Mouse (Mus musculus) forebrain, embryonic 15.5 days (tissue): Measurements from ENCODE around the gene Ccdc71l. TPM values are rescaled to one million over a fixed set of nuclear protein-coding genes. Genes with fewer than 3 reads are reported as not detected.

ENCODE experiments used
- ATAC-seq: fragments of 200-750 bp; cut with Nextera tagmentation; replicated peaks from 2 replicates; pipeline ENCODE4 v1.8.0; 2017; ENCODE audit warnings: mild to moderate bottlenecking, moderate TSS enrichment, moderate library complexity
- H3K27ac ChIP-seq: fragments of 300-500 bp; sonication (generic); replicated peaks from 2 replicates; pipeline ENCODE4 v1.5.1; 2015; ENCODE audit warnings: mild to moderate bottlenecking, inconsistent platforms
- H3K27me3 ChIP-seq: fragments of 300-500 bp; sonication (generic); 2 replicates; pipeline ENCODE4 v1.6.1; 2015; ENCODE audit warnings: inconsistent platforms
- H3K36me3 ChIP-seq: fragments of 300-500 bp; sonication (generic); 2 replicates; pipeline ENCODE4 v1.6.1; 2015; ENCODE audit warnings: mild to moderate bottlenecking, inconsistent platforms
- H3K4me1 ChIP-seq: fragments of 300-500 bp; sonication (generic); 2 replicates; pipeline ENCODE4 v1.6.1; 2015; ENCODE audit warnings: inconsistent platforms
- H3K4me2 ChIP-seq: fragments of 300-500 bp; sonication (generic); replicated peaks from 2 replicates; pipeline ENCODE4 v1.6.1; 2015; ENCODE audit warnings: mild to moderate bottlenecking, inconsistent platforms
- H3K4me3 ChIP-seq: fragments of 300-500 bp; sonication (generic); 2 replicates; pipeline ENCODE4 v1.5.1; 2015; ENCODE audit warnings: mild to moderate bottlenecking, inconsistent platforms
- H3K9ac ChIP-seq: fragments of 300-500 bp; sonication (generic); replicated peaks from 2 replicates; pipeline ENCODE4 v1.6.1; 2015; ENCODE audit warnings: mild to moderate bottlenecking, inconsistent platforms
- H3K9me3 ChIP-seq: fragments of 300-500 bp; sonication (generic); 2 replicates; pipeline ENCODE4 v1.6.1; 2016; ENCODE audit warnings: inconsistent platforms
- WGBS: fragments of 180-500 bp; shearing (Covaris S2); methylation state at CpG from one replicate; pipeline ENCODE4 v1.1.7; 2015; ENCODE audit warnings: mixed read lengths; 5-methylcytosine and 5-hydroxymethylcytosine counted together
- polyA plus RNA-seq: library from polyadenylated mRNA; unstranded; fragments of >200 nt; fragmentation: Nextera tagmentation; extraction: Ambion mirVana; gene quantifications from 2 replicates; pipeline ENCODE4 v1.2.1, GENCODE M21; 2015

Gene Ccdc71l
- polyA plus RNA-seq, 1 experiment from 2014 or later: 5.7 TPM

GRCm38 (mm10) chr12:32431004-32431403, 52.5 kb downstream of the Ccdc71l start:
- 81% methylated on average over 1 of the region's 1 CpGs for WGBS
- no peak for ATAC-seq
- H3K4me2 ChIP-seq: no peak overlapping the region
- no peaks in the 10 kb centered on the region for H3K27me3 ChIP-seq
- no peaks in the 10 kb centered on the region for H3K36me3 ChIP-seq
- H3K27ac ChIP-seq: no peak overlapping the region
- no peak overlapping the region for H3K9ac ChIP-seq
- no peaks in the 10 kb centered on the region for H3K4me1 ChIP-seq
- H3K9me3 ChIP-seq: no peaks in the 10 kb centered on the region
- H3K4me3 ChIP-seq: no peak overlapping the region

Other genes starting within 250 kb of the Ccdc71l start
- gene Pik3cg, start 170.0 kb upstream of the Ccdc71l start, polyA plus RNA-seq: 0.78 and 0.97 TPM in 2 replicates